Mouse (Mus musculus) cortical plate, adult 2 months (tissue): Measurements from ENCODE around the gene Gm10190. TPM values are rescaled to one million over a fixed set of nuclear protein-coding genes. Genes with fewer than 3 reads are reported as not detected.
A peak's percentile ranks its signal among the peaks of the same experiment; 100 is the strongest.

Experiments
- H3K27ac ChIP-seq: fragments of 200-500 bp; 2 replicates; pipeline ENCODE4 v1.5.1; 2012; ENCODE audit warnings: low read length, control low read depth, inconsistent platforms; ENCODE audit not compliant: insufficient read depth
- H3K4me1 ChIP-seq: fragments of 200-500 bp; 2 replicates; pipeline ENCODE4 v1.6.1; 2011; ENCODE audit warnings: low read length; ENCODE audit not compliant: control insufficient read depth, insufficient read depth
- H3K4me3 ChIP-seq: fragments of 200-500 bp; 2 replicates; pipeline ENCODE4 v1.5.1; 2011; ENCODE audit warnings: mild to moderate bottlenecking, low read length, control low read depth; ENCODE audit not compliant: insufficient read depth
- CTCF ChIP-seq: fragments of 200-500 bp; IDR thresholded peaks from 2 replicates; pipeline ENCODE4 v1.5.1; 2011; ENCODE audit warnings: mild to moderate bottlenecking, control low read depth, low read length; ENCODE audit not compliant: insufficient read depth; ENCODE audit errors: extremely low read depth
- POLR2A ChIP-seq: fragments of 200-500 bp; IDR thresholded peaks from 2 replicates; pipeline ENCODE4 v1.6.1; 2011; ENCODE audit warnings: mild to moderate bottlenecking, low read length, control low read depth; ENCODE audit not compliant: insufficient read depth; ENCODE audit errors: extremely low read depth
- polyA plus RNA-seq: library from polyadenylated mRNA; depleted of rRNA; stranded (reverse); fragments of >200 nt; gene quantifications from 2 replicates; pipeline ENCODE4 v1.2.3, GENCODE M21; 2012

Gm10190 gene
- polyA plus RNA-seq, 1 experiment: not detected

GRCm38 (mm10) chr17:80373726-80374096, 370 bp upstream of the Gm10190 start:
- Histone ChIP-seq H3K4me1 (no peaks in the 10 kb centered on the region), H3K27ac (0 out of 2 replicates have a peak overlapping the region, but pooled peaks have one; percentile 26), H3K4me3 (peak overlapping the region; percentile 65)
- no peak for TF ChIP-seq POLR2A
- TF ChIP-seq CTCF: no peak

GRCm38 (mm10) chr17:80368606-80369005, 4.7 kb downstream of the Gm10190 start:
- no peak overlapping the region for H3K4me3 ChIP-seq
- H3K4me1 ChIP-seq: no peaks in the 10 kb centered on the region
- TF ChIP-seq CTCF: no peak
- TF ChIP-seq POLR2A: no peak
- H3K27ac ChIP-seq: no peak overlapping the region

GRCm38 (mm10) chr17:80367276-80367675, 6.1 kb downstream of the Gm10190 start:
- H3K27ac ChIP-seq: no peak overlapping the region
- TF ChIP-seq CTCF (no peak), POLR2A (no peak)
- no peak overlapping the region for H3K4me3 ChIP-seq
- H3K4me1 ChIP-seq: no peaks in the 10 kb centered on the region

GRCm38 (mm10) chr17:80360245-80360644, 13.1 kb downstream of the Gm10190 start:
- H3K4me1 ChIP-seq: no peaks in the 10 kb centered on the region
- TF ChIP-seq POLR2A (no peak), CTCF (no peak)
- no peak overlapping the region for H3K4me3 ChIP-seq
- no peak overlapping the region for H3K27ac ChIP-seq

GRCm38 (mm10) chr17:80347234-80347633, 26.1 kb downstream of the Gm10190 start:
- peaks cover 1% of the 10 kb centered on the region; the same call in 1 of the 2 replicates for H3K4me1 ChIP-seq
- TF ChIP-seq POLR2A (no peak), CTCF (no peak)
- H3K27ac ChIP-seq: no peak overlapping the region
- no peak overlapping the region for H3K4me3 ChIP-seq

- TF ChIP-seq POLR2A (no peak), CTCF (no peak)
- H3K4me1 ChIP-seq: peaks cover 1% of the 10 kb centered on the region; the same call in 1 of the 2 replicates
- no peak overlapping the region for H3K27ac ChIP-seq
- H3K4me3 ChIP-seq: no peak overlapping the region
Measured at GRCm38 (mm10) chr17:80346591-80347125, 26.7 kb downstream of the Gm10190 start.

GRCm38 (mm10) chr17:80345277-80345676, 28.1 kb downstream of the Gm10190 start:
- no peak for TF ChIP-seq CTCF
- TF ChIP-seq POLR2A: no peak
- Histone ChIP-seq H3K4me1 (peaks cover 1% of the 10 kb centered on the region; the same call in 1 of the 2 replicates), H3K4me3 (no peak overlapping the region), H3K27ac (no peak overlapping the region)

- peak; percentile 52 for TF ChIP-seq CTCF
- TF ChIP-seq POLR2A: no peak
- Histone ChIP-seq H3K27ac (no peak overlapping the region), H3K4me1 (no peaks in the 10 kb centered on the region), H3K4me3 (no peak overlapping the region)
Measured at GRCm38 (mm10) chr17:80332386-80332785, 41.0 kb downstream of the Gm10190 start.

- Histone ChIP-seq H3K27ac (no peak overlapping the region), H3K4me3 (no peak overlapping the region), H3K4me1 (no peaks in the 10 kb centered on the region)
- TF ChIP-seq POLR2A (no peak), CTCF (no peak)
Measured at GRCm38 (mm10) chr17:80326431-80326830, 46.9 kb downstream of the Gm10190 start.

- no peak for TF ChIP-seq POLR2A
- TF ChIP-seq CTCF: no peak
- no peak overlapping the region for H3K27ac ChIP-seq
- H3K4me3 ChIP-seq: no peak overlapping the region
- no peaks in the 10 kb centered on the region for H3K4me1 ChIP-seq
Measured at GRCm38 (mm10) chr17:80325456-80325855, 47.9 kb downstream of the Gm10190 start.
